Mouse (Mus musculus): ENCODE data around the gene Utp3. TPM values are rescaled to one million over a fixed set of nuclear protein-coding genes. Genes with fewer than 3 reads are reported as not detected.
"Not testable (repeated sequence)": the region's sequence is repeated elsewhere in the genome, so short reads cannot be mapped to it uniquely, and the experiment has no call there.

Utp3 gene
- total RNA-seq (2021) = 10 to 100 TPM; 29.3 to 30.5 TPM
- long read RNA-seq, transcript Utp3-201 (1 exons, 1,629 nt) = major isoform, 21 of 21 reads
- long read RNA-seq, partial matches to known transcripts = 0 of 21 reads
- long read RNA-seq, other reads (novel, unspliced or antisense) = 0 of 21 reads

DNA sequence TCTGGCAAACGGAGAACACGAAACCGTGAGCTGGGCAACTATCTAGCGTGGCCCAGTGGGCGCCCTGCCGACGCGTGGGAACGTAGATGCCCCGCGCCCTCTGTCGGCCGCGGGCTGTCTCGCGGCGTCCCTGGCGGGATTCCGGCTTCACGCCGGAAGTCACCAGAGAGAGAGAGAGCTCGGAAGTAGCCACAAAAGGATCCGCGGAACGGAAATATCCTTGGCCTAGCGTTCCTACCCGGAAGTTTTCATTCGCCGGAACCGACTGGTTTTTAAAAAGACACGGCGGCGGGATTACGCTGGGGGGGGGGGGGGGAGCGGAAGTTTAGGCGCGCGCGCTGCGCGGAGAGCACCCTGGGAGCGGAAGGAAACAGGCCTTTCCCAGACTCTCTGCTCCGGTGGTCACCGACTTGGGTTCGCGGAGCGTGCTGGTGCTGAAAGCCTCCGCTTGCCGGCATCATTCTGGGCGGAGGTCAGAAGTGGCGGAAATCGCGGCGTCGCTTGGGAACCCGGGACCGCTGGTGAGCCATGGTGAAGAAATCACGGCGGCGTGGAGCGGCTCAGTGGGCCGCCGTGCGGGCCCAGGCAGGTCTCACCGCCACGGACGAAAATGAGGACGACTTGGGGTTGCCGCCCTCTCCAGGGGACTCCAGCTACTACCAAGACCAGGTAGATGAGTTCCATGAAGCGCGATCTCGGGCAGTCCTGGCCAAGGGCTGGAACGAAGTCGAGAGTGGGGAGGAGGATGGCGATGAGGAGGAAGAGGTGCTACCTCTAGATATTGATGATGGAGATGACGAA lies at the start of gene Utp3:
Utp3 (plus strand) TSS at position 377 of the 801 bp plus-strand sequence.
- peak; percentile 92 to 98 for DNase-seq (ENCODE audit: low spot score in 2 of 2)

- no peak for DNase-seq (ENCODE audit: low spot score in 2 of 2)
Observed at GRCm38 (mm10) chr5:88508555-88508954, 45.7 kb upstream of the Utp3 start.

- no peak for DNase-seq (ENCODE audit: low spot score in 2 of 2)
Observed at GRCm38 (mm10) chr5:88508990-88509389, 45.3 kb upstream of the Utp3 start.

DNA sequence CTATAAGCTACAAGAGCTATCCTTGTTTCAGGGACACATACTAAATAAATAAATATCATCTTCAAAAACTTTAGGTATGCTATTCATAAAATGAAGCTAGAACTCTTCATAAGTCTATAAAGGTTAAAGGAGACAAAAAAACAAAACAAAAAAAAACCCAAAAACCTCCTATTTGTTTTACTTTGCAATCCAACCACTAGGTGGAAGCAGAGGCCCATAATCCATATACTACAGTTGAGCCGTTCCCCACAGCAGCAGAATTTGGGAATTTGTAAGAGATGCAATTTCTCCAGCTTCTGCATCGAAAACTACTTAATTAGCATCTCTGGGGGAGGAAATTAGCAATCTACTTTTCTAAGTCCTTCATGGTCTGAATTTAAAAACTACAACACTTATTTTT lies 35.0 kb upstream of the Utp3 start:
- DNase-seq (ENCODE audit: low spot score in 2 of 2) = peak in 1 of 2 experiments; percentile 45

DNA sequence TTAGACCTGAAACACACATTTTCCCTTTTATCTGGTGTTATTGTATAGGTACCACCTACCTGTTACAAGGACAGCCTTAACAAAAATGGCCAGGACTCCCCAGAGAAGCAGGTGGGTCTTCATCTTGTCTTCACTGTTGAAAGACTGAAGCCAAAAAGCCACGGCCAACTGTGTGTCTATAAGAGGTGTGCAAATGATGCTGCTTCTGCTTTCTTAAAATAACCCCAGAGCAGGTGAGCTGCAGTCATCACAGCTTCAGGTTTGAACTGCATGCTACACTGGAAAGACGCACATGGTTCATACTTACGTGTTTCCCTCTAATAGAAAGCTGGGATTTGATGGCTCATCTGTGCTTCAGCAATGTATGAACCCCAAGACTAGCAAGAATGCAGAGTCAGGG lies 26.6 kb upstream of the Utp3 start, which contains the start of gene Jchain:
Jchain (minus strand) TSS at position 235 of the 400 bp plus-strand sequence.
- no peak for DNase-seq (ENCODE audit: low spot score in 2 of 2)

DNA sequence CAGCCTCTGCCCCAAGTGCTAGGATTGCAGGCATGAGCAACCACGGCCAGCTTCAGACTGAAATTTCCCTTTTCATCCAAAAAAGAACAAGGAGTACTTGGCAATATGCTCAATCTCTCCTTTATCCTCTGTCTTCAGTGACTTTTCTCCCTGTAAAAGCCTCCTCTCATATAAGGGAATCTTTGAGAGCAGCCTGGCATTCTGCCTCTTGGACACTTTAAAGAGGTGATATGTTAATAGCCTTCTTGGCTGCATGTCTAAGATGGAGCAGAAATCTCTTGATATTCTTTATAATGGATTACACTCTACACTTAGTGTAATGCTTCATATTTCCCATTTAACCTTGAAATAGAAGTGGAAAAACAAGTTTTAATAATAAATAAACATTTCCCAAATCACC lies 23.4 kb upstream of the Utp3 start:
- DNase-seq (ENCODE audit: low spot score in 2 of 2) = no peak

- DNase-seq (ENCODE audit: low spot score in 2 of 2) = no peak
Observed at GRCm38 (mm10) chr5:88534697-88535096, 19.6 kb upstream of the Utp3 start.

DNA sequence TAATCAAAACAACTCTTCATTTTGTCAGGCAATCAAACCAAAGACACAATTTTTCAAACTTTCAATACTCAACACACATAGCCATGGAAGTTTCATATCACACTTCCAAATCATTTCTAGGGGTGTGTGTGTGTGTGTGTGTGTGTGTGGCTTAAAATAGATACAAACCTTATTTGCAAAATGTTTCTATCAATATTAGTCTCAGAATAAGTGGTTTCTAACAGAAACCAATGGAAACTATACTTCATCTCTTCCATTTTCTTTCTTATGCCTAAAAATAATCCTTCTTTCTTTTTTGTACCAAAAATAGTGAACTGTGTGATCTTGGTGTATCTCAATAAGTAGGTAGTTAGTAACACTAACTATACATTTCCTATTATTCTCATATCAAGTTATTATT lies 13.4 kb upstream of the Utp3 start:
- DNase-seq (ENCODE audit: low spot score in 2 of 2) = no peak

DNA sequence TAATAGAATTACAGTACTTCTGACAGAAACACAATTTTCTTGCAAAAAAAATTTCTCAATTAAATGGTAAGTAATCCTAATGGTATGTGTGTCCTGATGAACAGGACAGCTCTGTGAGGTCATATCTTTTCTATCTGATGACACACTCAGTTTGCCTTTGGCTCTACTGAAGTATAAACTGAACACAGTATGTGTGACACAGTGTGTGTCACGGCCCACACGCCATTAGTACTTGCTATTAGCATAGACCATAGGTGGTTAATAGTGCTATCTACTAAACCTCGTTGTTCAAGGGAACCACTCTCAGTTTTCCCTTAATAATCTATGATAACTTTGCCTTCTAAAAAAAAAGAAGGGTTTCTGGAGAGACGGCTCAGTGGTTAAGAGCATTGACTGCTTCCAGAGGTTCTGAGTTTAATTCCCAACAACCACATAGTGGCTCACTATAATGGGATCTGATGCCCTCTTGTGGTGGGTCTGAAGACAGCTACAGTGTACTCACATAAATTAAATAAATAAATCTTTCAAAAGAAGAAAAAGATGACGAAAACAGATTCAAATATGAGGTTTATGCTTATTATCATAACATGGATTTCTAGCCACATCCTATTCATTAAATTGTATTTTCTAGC lies 11.5 kb upstream of the Utp3 start:
- DNase-seq (ENCODE audit: low spot score in 2 of 2) = peak in 1 of 2 experiments; percentile 73

DNA sequence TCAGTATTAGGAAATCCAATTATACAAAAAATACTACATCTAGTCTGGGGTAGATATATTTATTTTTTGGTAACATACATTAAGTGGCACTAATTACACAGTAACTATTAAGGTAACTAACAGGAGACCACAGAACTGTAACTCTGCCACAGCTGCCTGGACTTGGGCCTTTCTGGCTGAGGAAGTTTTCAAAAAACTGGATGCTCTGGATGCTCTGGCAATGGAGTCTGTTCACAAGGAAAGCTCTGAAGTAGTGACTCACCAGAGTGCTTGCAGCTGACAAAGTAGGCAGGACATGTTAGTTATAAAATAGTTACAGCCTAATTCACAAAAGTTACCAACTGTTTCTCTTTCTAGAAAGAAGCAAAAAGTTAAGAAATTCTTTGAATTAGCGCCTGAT lies 9.9 kb upstream of the Utp3 start:
- not testable (repeated sequence) for DNase-seq (ENCODE audit: low spot score in 2 of 2)

DNA sequence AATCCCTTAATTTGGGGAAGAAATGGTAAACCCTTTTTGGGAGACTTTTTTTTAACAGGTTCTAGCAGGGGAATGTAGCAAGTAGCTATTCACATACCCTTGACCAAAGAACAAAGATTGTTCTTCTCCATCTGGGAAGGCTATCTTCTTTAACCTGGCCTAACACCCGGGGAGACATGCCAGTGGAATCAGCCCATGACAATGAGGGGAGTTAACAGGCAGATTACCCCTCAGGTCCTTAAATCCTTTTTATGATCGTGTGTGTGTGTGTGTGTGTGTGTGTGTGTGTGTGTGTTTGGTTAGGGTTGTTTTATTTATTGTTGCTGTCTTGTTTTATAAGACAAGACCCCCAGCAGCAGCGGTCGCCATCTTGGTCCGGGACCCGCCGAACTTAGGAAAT lies 8.7 kb upstream of the Utp3 start:
- DNase-seq (ENCODE audit: low spot score in 2 of 2) = no peak

DNA sequence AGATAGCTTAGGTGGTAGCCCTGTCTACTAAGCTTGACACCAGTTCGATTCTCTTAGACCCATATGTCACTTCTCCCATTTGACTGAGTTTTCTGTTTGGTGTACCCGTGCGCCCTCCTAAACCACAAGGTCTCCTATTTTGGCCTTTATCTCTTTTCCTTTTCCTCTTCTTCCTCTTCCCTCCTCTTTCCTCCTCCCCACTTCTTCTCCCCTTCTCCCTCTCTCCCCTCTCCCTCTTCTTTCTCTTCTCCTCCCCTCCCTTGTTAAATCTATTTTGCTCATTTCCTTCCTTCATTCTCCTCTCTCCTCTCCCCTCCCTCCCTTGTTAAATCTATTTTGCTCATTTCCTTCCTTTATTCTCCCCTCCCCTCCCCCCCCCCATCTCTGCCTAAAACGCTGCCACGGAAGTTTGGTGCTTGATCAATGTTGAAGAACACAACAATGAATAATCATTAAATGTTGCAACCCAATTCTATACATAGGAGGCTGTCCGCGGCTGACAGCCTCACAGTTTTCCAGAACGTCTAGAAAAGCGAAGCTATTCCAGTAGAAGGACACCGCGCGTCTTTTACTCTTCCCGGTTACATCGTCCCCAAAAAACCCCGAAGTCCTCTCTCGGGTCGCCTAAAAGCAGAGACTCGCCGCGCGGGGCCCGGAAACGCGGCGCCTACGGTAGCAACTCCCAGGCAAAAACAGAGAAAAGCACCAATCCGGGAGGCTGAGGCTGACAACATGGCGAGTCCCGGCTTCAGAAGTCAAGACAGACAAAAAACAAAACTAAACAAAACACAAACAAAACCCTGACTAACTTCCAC lies 784 bp upstream of the Utp3 start:
- no peak for DNase-seq (ENCODE audit: low spot score in 2 of 2)

DNA sequence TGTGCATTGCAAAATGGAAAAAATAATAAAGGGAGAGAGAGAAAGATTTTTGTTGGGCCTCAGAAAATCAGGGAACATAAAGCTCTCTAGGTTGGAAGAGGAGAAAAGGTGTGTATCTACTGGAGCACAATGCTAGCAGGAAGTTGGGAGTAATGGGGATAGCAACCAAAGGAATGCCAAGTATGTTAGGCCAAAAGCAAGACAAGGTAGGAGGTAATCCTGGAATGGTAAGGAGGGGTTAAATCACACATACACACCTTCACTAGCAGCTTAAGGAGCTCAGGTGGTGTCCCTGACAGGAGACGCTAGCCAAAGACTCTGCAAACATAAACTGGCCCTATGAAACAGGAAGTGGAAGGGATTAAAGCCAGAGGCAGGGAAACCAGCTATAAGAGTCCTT lies 4.7 kb downstream of the Utp3 start:
- DNase-seq (ENCODE audit: low spot score in 2 of 2) = no peak

DNA sequence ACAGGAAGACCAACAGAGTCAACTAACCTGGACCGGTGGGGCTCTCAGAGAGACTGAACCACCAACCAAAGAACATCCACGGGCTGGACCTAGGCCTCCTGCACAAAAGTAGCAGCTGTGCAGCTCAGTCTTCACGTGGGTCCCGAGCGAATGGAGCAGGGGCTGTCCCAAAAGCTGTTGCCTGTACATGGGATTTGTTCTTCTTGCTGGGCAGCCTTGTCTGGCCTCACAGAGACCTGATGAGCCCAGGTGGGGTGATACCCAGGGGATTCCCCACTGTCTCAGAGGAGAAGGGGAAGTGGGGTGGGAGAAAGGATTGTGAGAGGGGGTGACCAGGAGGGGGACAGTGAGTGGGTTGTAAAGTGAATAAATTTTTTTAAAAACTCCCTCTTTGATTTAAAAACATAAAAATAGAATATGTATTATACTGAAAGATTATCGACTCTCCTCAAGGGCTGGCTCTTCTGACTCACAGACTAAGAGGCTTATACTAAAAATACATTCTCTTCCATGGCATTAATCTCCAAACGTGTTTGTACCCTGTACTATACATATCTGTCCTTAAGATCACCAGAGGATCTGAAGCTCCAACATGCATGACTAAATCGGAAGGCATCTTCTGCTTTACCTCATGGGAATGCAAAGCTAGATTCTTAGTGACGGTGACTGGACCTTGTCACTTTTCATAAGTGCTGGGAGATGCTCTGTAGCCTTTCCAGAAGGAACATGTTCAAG lies 7.0 kb downstream of the Utp3 start:
- no peak for DNase-seq (ENCODE audit: low spot score in 2 of 2)

- DNase-seq (ENCODE audit: low spot score in 2 of 2) = no peak
Observed at GRCm38 (mm10) chr5:88562863-88563780, 8.9 kb downstream of the Utp3 start.

GRCm38 (mm10) chr5:88564501-88565147 lies 10.4 kb downstream of the Utp3 start, which contains the start of gene Rufy3:
Gene Rufy3, plus strand, starts transcription at chr5:88565040.
- peak; percentile 55 to 74 for DNase-seq (ENCODE audit: low spot score in 2 of 2)

- peak in 1 of 2 experiments; percentile 48 for DNase-seq (ENCODE audit: low spot score in 2 of 2)
Observed at GRCm38 (mm10) chr5:88565148-88566033, 11.1 kb downstream of the Utp3 start.

Measured in layer of hippocampus, adult 18-20 months (tissue).